Mouse (Mus musculus) forebrain, postnatal 0 days (tissue): Measurements from ENCODE around the gene Bmper. TPM values are rescaled to one million over a fixed set of nuclear protein-coding genes. Genes with fewer than 3 reads are reported as not detected.

Experiments used
- ATAC-seq: fragments of 200-750 bp; cut with Nextera tagmentation; 2 replicates; pipeline ENCODE4 v1.8.0; 2017; ENCODE audit warnings: mild to moderate bottlenecking, moderate library complexity
- DNase-seq: peaks from one replicate; pipeline ENCODE4 v3.0.0-alpha.2; 2015
- H3K27ac ChIP-seq: fragments of 300-500 bp; sonication (generic); 2 replicates; pipeline ENCODE4 v1.5.1; 2014; ENCODE audit warnings: low read depth, mild to moderate bottlenecking, antibody characterized with exemption, low read length, moderate library complexity, mixed read lengths
- H3K27me3 ChIP-seq: fragments of 300-500 bp; sonication (generic); 2 replicates; pipeline ENCODE4 v1.6.1; 2014; ENCODE audit warnings: mild to moderate bottlenecking, low read length, mixed read lengths; ENCODE audit not compliant: insufficient read depth
- H3K36me3 ChIP-seq: fragments of 300-500 bp; sonication (generic); 2 replicates; pipeline ENCODE4 v1.6.1; 2014; ENCODE audit warnings: mild to moderate bottlenecking, moderate library complexity; ENCODE audit not compliant: insufficient read depth
- H3K4me1 ChIP-seq: fragments of 300-500 bp; sonication (generic); 2 replicates; pipeline ENCODE4 v1.6.1; 2014; ENCODE audit warnings: antibody characterized with exemption; ENCODE audit not compliant: insufficient read depth
- H3K4me2 ChIP-seq: fragments of 300-500 bp; sonication (generic); 2 replicates; pipeline ENCODE4 v1.6.1; 2014; ENCODE audit warnings: low read depth, mild to moderate bottlenecking, moderate library complexity
- H3K4me3 ChIP-seq: fragments of 300-500 bp; sonication (generic); 2 replicates; pipeline ENCODE4 v1.5.1; 2014; ENCODE audit warnings: low read depth, low read length, mixed read lengths
- H3K9ac ChIP-seq: fragments of 300-500 bp; sonication (generic); 2 replicates; pipeline ENCODE4 v1.6.1; 2014; ENCODE audit warnings: mild to moderate bottlenecking
- H3K9me3 ChIP-seq: fragments of 300-500 bp; sonication (generic); 2 replicates; pipeline ENCODE4 v1.6.1; 2016; ENCODE audit warnings: low read length
- CTCF ChIP-seq: sonication (generic); IDR thresholded peaks from 2 replicates; pipeline ENCODE4 v1.5.1; 2016; ENCODE audit warnings: antibody characterized with exemption, control low read depth, low read depth
- WGBS: fragments of 180-500 bp; shearing (Covaris S2); extraction: QIAGEN DNeasy Blood & Tissue Kit; methylation state at CpG from one replicate; pipeline ENCODE4 v1.1.7; 2014; 5-methylcytosine and 5-hydroxymethylcytosine counted together
- polyA plus RNA-seq: library from polyadenylated mRNA; unstranded; fragments of >200 nt; fragmentation: Nextera tagmentation; extraction: Ambion mirVana; gene quantifications from 2 replicates; pipeline ENCODE4 v1.2.1, GENCODE M21; 2015
- total RNA-seq: library from RNA; depleted of rRNA; stranded (reverse); fragments of >200 nt; gene quantifications from 2 replicates; pipeline ENCODE4 v1.2.3, GENCODE M21; 2014

Bmper gene
- total and polyA plus RNA-seq, 2 experiments from 2014 or later = 5.6 to 9.6 TPM

DNA sequence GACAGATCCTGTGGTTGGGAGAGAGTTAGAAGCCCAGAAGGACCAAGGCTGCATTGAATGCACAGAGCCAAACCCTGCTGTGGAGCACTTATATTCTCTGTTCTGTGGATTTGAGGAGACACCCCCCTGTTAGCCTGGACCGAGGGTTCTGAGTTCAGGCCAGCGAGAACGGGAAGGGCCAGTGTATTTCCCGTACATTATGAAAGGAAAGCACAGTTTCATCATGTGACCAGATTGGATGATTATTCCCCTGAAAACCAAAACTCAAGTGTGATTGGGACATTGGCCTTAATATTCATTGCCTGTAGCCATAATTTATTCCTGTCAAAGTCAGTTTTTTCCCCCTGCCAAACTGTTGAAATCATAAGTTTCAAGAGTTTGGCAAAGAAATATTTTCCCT, 23.9 kb upstream of the Bmper start:
- H3K4me1 ChIP-seq = no peaks in the 10 kb centered on the region
- H3K9ac ChIP-seq = no peak overlapping the region
- ATAC-seq = no peak
- no peak for TF ChIP-seq CTCF
- no peak overlapping the region for H3K4me2 ChIP-seq
- H3K27ac ChIP-seq = no peak overlapping the region
- no peak for DNase-seq
- peaks cover 6% of the 10 kb centered on the region; the same call in 1 of the 2 replicates for H3K27me3 ChIP-seq
- H3K9me3 ChIP-seq = no peaks in the 10 kb centered on the region
- no peak overlapping the region for H3K4me3 ChIP-seq
- 94% methylated on average over 4 of the region's 4 CpGs for WGBS
- H3K36me3 ChIP-seq = no peaks in the 10 kb centered on the region

DNA sequence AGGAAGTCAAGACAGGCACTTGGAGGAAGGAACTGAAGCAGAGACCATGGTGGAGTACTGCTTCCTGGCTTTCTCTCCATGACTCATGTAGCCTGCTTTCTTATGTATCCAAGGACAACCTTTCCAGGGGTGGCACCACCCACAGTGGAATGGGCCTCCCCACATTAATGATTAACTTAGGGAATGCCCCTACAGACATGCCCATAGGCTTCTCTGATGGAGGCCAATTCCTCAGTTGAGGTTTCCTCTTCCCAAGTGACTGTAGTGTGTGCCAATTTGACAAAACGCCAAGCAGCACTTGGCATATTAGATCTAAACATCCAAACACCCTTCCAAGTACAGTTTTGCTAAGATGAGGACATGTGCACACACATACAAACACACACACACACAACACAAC, 23.0 kb upstream of the Bmper start:
- Histone ChIP-seq H3K4me2 (no peak overlapping the region), H3K9ac (no peak overlapping the region), H3K27ac (no peak overlapping the region), H3K36me3 (no peaks in the 10 kb centered on the region), H3K27me3 (peaks cover 6% of the 10 kb centered on the region; the same call in 1 of the 2 replicates), H3K4me3 (no peak overlapping the region), H3K9me3 (no peaks in the 10 kb centered on the region), H3K4me1 (peaks cover 8% of the 10 kb centered on the region; the same call in 1 of the 2 replicates)
- DNase-seq (peak; percentile 47), ATAC-seq (no peak)
- TF ChIP-seq CTCF = no peak
- WGBS = 56% methylated on average over 1 of the region's 1 CpGs

DNA sequence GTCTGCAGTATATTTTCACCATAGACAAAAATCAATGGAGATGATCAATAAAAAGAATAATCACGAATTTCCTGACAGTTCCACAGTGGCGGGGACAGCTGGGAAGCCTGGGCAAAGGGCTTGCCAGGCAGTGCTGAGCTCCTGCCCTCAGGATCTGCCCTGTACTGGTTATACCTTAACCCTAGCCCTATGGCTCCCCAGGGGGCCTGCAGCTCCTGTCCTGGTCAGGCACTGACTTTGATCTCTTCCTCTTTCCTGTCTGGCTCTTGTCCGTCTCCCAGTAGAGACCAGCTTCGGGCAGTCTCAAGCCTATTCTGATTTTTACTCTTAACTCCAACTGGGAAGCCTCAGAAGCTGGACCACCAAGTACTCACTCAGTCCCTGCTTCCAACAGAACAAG, 22.0 kb upstream of the Bmper start:
- Histone ChIP-seq H3K27me3 (peaks cover 6% of the 10 kb centered on the region; the same call in 1 of the 2 replicates), H3K27ac (no peak overlapping the region), H3K4me3 (no peak overlapping the region), H3K4me1 (peaks cover 11% of the 10 kb centered on the region; the same call in 1 of the 2 replicates), H3K9ac (no peak overlapping the region), H3K36me3 (no peaks in the 10 kb centered on the region), H3K9me3 (no peaks in the 10 kb centered on the region), H3K4me2 (no peak overlapping the region)
- ATAC-seq (no peak), DNase-seq (no peak)
- WGBS = 89% methylated on average over 4 of the region's 4 CpGs
- TF ChIP-seq CTCF = no peak

DNA sequence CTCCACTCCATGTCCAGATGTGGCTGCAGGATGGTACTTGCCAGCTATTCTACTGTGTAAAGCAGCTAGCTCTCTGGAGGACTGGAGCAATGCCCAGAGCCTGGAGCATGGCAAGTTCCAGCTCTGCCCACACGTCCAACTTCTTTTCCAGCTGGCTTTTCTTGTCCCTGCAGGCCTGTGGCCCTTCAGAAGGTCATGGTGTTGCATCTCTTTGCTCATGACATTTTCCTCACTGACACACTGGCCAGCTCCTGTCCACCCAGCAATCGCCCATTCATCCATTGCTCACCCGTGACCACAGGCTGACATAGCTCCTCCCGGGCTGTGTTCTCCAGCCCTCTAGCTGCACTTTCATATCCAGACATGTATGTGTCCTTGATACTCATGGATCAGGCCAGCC, 20.4 kb upstream of the Bmper start:
- 80% methylated on average over 4 of the region's 4 CpGs for WGBS
- no peaks in the 10 kb centered on the region for H3K9me3 ChIP-seq
- H3K4me1 ChIP-seq = peaks cover 11% of the 10 kb centered on the region; the same call in 1 of the 2 replicates
- no peak overlapping the region for H3K4me3 ChIP-seq
- H3K27me3 ChIP-seq = peaks cover 6% of the 10 kb centered on the region; the same call in 1 of the 2 replicates
- no peak overlapping the region for H3K27ac ChIP-seq
- TF ChIP-seq CTCF = no peak
- DNase-seq = no peak
- H3K36me3 ChIP-seq = no peaks in the 10 kb centered on the region
- no peak overlapping the region for H3K4me2 ChIP-seq
- no peak for ATAC-seq
- no peak overlapping the region for H3K9ac ChIP-seq

DNA sequence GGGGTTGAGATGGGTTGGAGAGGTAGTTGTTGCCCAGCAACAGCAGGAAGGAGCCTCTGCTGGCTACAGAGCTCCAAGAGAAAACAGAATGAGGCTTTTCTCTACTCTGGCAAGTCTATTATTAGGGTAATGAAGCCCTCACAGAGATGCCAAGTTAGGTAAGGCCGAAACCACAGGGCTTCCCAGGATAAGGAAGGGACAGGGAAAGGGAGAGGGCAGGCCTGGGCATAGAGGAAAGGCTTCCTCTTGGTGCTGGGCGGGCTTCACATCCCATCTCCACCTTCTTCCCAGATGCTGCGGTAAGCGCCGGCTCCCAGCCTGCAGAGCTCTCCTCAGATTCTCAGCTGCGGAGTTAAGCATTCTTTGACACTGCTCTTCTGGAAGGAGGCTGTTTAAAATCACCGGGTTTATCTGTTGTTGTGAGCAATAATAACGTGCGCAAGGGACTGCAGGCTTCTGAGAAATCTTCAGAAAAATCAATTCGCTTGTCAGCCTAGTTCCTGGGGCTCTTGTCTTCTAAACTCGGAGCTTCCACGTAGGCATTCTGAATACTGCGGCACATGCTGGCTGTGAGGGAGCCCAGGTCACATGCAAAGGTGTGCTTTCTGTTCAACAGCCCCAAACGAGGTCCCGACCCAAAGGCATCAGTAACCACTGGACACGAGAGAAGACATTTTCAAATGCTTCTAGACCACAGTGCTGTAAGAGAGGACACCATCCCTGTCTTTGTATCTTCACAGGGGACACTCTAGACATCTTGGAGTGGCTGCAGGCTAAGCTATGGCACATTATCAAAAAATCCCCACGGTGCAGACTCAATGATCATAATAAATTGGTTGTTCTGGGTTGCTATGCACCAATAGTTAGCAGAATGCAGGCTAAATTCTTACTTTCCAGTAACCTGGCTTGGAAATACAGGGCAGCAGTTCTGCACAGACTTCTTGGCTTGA, 18.3 kb upstream of the Bmper start:
- Histone ChIP-seq H3K4me3 (peak overlapping the region; percentile 9; the same call in 1 of the 2 replicates), H3K9ac (no peak overlapping the region), H3K36me3 (no peaks in the 10 kb centered on the region)

DNA sequence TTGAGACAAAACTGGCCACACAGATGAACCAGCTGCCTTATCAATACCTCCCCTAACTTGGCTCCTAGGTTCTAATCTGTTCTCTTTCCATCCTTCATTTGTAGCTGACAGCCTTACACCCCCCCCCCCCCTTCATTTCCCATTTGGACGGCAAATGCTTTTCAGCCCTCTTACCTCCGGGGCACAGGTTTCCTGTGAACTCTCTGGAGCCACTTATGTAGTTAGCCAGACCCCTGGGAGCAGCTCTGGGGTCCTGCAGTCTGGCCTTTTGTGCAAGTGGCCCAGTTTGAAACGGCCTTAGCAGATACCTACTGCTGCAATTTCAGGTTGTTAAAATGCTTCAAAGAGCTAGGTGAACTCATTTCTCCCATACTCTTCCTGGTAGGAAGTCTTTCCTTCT, 17.6 kb upstream of the Bmper start:
- Histone ChIP-seq H3K36me3 (no peaks in the 10 kb centered on the region), H3K4me1 (peaks cover 11% of the 10 kb centered on the region; the same call in 1 of the 2 replicates), H3K4me2 (no peak overlapping the region), H3K27ac (no peak overlapping the region), H3K9me3 (no peaks in the 10 kb centered on the region), H3K9ac (no peak overlapping the region), H3K4me3 (no peak overlapping the region), H3K27me3 (peaks cover 6% of the 10 kb centered on the region; the same call in 1 of the 2 replicates)
- no peak for ATAC-seq
- no peak for DNase-seq
- 9% methylated on average over 3 of the region's 3 CpGs for WGBS
- no peak for TF ChIP-seq CTCF

More for the DNA sequence above, 18.3 kb upstream of the Bmper start:
- 6% methylated on average over 17 of the region's 17 CpGs for WGBS
- H3K9me3 ChIP-seq = no peaks in the 10 kb centered on the region
- ATAC-seq (peak; percentile 80), DNase-seq (peak; percentile 48)
- H3K27me3 ChIP-seq = peaks cover 6% of the 10 kb centered on the region; the same call in 1 of the 2 replicates
- peak overlapping the region; percentile 35; the same call in 1 of the 2 replicates for H3K27ac ChIP-seq
- peaks cover 11% of the 10 kb centered on the region; the same call in 1 of the 2 replicates for H3K4me1 ChIP-seq
- H3K4me2 ChIP-seq = peak overlapping the region; percentile 38
- TF ChIP-seq CTCF = no peak

DNA sequence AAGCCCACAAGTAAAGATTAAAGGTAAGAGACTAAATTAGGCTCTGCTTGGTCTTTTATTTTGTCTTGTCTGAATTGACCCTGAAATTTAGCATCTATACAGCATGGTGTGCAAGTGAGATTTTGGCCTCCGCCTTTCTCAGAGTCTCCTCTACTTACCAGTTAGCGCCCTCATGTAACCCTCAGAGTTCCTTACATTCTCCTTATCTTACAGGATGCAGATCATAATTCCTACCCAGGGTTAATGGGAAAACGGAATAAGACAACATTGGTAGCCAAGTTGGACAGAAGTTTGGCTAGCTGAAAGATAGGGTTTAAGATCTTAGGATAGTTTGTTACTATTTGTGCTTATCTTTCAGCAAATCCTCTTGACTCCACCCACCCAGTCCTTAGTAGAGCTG, 17.1 kb upstream of the Bmper start:
- Histone ChIP-seq H3K9ac (no peak overlapping the region), H3K4me2 (no peak overlapping the region), H3K9me3 (no peaks in the 10 kb centered on the region), H3K4me3 (no peak overlapping the region), H3K27me3 (peaks cover 6% of the 10 kb centered on the region), H3K27ac (no peak overlapping the region), H3K4me1 (peaks cover 11% of the 10 kb centered on the region; the same call in 1 of the 2 replicates), H3K36me3 (no peaks in the 10 kb centered on the region)
- TF ChIP-seq CTCF = no peak
- ATAC-seq = no peak
- WGBS = 80% methylated on average over 3 of the region's 3 CpGs
- no peak for DNase-seq
